Mouse (Mus musculus): Measurements from ENCODE around the gene Ppox. TPM values are rescaled to one million over a fixed set of nuclear protein-coding genes. Genes with fewer than 3 reads are reported as not detected.

The Ppox gene
- polyA plus RNA-seq, 1 experiment from 2014 or later: 59.8 TPM

- 56% methylated on average over 3 of the region's 3 CpGs for WGBS
- no peaks in the 10 kb centered on the region for H3K9me3 ChIP-seq
- peaks cover 7% of the 10 kb centered on the region; the same call in 1 of the 2 replicates for H3K4me1 ChIP-seq
- H3K27ac ChIP-seq: no peak overlapping the region
- H3K27me3 ChIP-seq (ENCODE audit: insufficient read depth, poor library complexity, severe bottlenecking): peaks cover 18% of the 10 kb centered on the region
- DNase-seq (ENCODE audit: low spot score): no peak
- H3K36me3 ChIP-seq: no peaks in the 10 kb centered on the region
- no peak overlapping the region for H3K4me3 ChIP-seq
Measured at GRCm38 (mm10) chr1:171298226-171298625, 17.2 kb upstream of the Ppox start.

GRCm38 (mm10) chr1:171295063-171295402 lies 14.0 kb upstream of the Ppox start:
- Histone ChIP-seq H3K27me3 (ENCODE audit: insufficient read depth, poor library complexity, severe bottlenecking) (peaks cover 18% of the 10 kb centered on the region), H3K27ac (peak overlapping the region; percentile 99), H3K4me3 (peak overlapping the region; percentile 76), H3K9me3 (no peaks in the 10 kb centered on the region), H3K36me3 (peaks cover 14% of the 10 kb centered on the region), H3K4me1 (peaks cover 8% of the 10 kb centered on the region; the same call in 1 of the 2 replicates)
- no peak for DNase-seq (ENCODE audit: low spot score)
- WGBS: 14% methylated on average over 3 of the region's 3 CpGs

- WGBS: 1% methylated on average over 42 of the region's 42 CpGs
- H3K36me3 ChIP-seq: peaks cover 19% of the 10 kb centered on the region
- H3K27me3 ChIP-seq (ENCODE audit: insufficient read depth, poor library complexity, severe bottlenecking): peaks cover 18% of the 10 kb centered on the region
- peak; percentile 92 for DNase-seq (ENCODE audit: low spot score)
- no peaks in the 10 kb centered on the region for H3K9me3 ChIP-seq
- peak within 1 kb of the TSS; percentile 76 for H3K4me3 ChIP-seq
- H3K4me1 ChIP-seq: peaks cover 8% of the 10 kb centered on the region; the same call in 1 of the 2 replicates
- H3K27ac ChIP-seq: peak within 1 kb of the TSS; percentile 99
Measured at GRCm38 (mm10) chr1:171294298-171295062, 13.5 kb upstream of the Ppox start, which contains the start of gene Ufc1. Gene Ufc1 (minus strand): TSS chr1:171295024.

- Histone ChIP-seq H3K9me3 (no peaks in the 10 kb centered on the region), H3K4me1 (peaks cover 8% of the 10 kb centered on the region; the same call in 1 of the 2 replicates), H3K4me3 (peak overlapping the region; percentile 76), H3K27ac (peak overlapping the region; percentile 99), H3K36me3 (peaks cover 25% of the 10 kb centered on the region), H3K27me3 (ENCODE audit: insufficient read depth, poor library complexity, severe bottlenecking) (peaks cover 18% of the 10 kb centered on the region)
- no peak for DNase-seq (ENCODE audit: low spot score)
- 47% methylated on average over 5 of the region's 5 CpGs for WGBS
Measured at GRCm38 (mm10) chr1:171293906-171294297, 12.9 kb upstream of the Ppox start.

GRCm38 (mm10) chr1:171293351-171293750 lies 12.4 kb upstream of the Ppox start:
- peaks cover 8% of the 10 kb centered on the region; the same call in 1 of the 2 replicates for H3K4me1 ChIP-seq
- WGBS: 86% methylated on average over 3 of the region's 3 CpGs
- H3K9me3 ChIP-seq: no peaks in the 10 kb centered on the region
- 0 out of 2 replicates have a peak overlapping the region, but pooled peaks have one; percentile 99 for H3K27ac ChIP-seq
- H3K27me3 ChIP-seq (ENCODE audit: insufficient read depth, poor library complexity, severe bottlenecking): peaks cover 13% of the 10 kb centered on the region
- no peak for DNase-seq (ENCODE audit: low spot score)
- H3K4me3 ChIP-seq: peak overlapping the region; percentile 76
- peaks cover 31% of the 10 kb centered on the region for H3K36me3 ChIP-seq

- no peak for DNase-seq (ENCODE audit: low spot score)
- H3K36me3 ChIP-seq: peaks cover 65% of the 10 kb centered on the region
- H3K4me1 ChIP-seq: peaks cover 27% of the 10 kb centered on the region
- peak overlapping the region; percentile 97 for H3K27ac ChIP-seq
- 69% methylated on average over 4 of the region's 4 CpGs for WGBS
- H3K9me3 ChIP-seq: no peaks in the 10 kb centered on the region
- no peaks in the 10 kb centered on the region for H3K27me3 ChIP-seq (ENCODE audit: insufficient read depth, poor library complexity, severe bottlenecking)
- H3K4me3 ChIP-seq: peak overlapping the region; percentile 86
Measured at GRCm38 (mm10) chr1:171288328-171288727, 7.3 kb upstream of the Ppox start.

- Histone ChIP-seq H3K9me3 (no peaks in the 10 kb centered on the region), H3K36me3 (peaks cover 69% of the 10 kb centered on the region), H3K27me3 (ENCODE audit: insufficient read depth, poor library complexity, severe bottlenecking) (no peaks in the 10 kb centered on the region), H3K27ac (peak within 1 kb of the TSS; percentile 97), H3K4me1 (peaks cover 28% of the 10 kb centered on the region), H3K4me3 (peak within 1 kb of the TSS; percentile 86)
- DNase-seq (ENCODE audit: low spot score): peak; percentile 97
- 1% methylated on average over 49 of the region's 49 CpGs for WGBS
Measured at GRCm38 (mm10) chr1:171287136-171288081, 6.4 kb upstream of the Ppox start, which contains the start of gene Usp21. Gene Usp21 (minus strand): TSS chr1:171287991.

- Histone ChIP-seq H3K36me3 (peaks cover 72% of the 10 kb centered on the region), H3K4me3 (peak overlapping the region; percentile 86; the same call in 1 of the 2 replicates), H3K27me3 (ENCODE audit: insufficient read depth, poor library complexity, severe bottlenecking) (no peaks in the 10 kb centered on the region), H3K4me1 (peaks cover 36% of the 10 kb centered on the region), H3K27ac (peak overlapping the region; percentile 18; the same call in 1 of the 2 replicates), H3K9me3 (no peaks in the 10 kb centered on the region)
- DNase-seq (ENCODE audit: low spot score): no peak
- 87% methylated on average over 19 of the region's 19 CpGs for WGBS
Measured at GRCm38 (mm10) chr1:171286517-171286916, 5.5 kb upstream of the Ppox start.

GRCm38 (mm10) chr1:171285096-171285892 lies 4.3 kb upstream of the Ppox start:
- Histone ChIP-seq H3K4me1 (peaks cover 39% of the 10 kb centered on the region), H3K9me3 (no peaks in the 10 kb centered on the region), H3K36me3 (peaks cover 66% of the 10 kb centered on the region), H3K27me3 (ENCODE audit: insufficient read depth, poor library complexity, severe bottlenecking) (no peaks in the 10 kb centered on the region), H3K27ac (no peak overlapping the region), H3K4me3 (no peak overlapping the region)
- DNase-seq (ENCODE audit: low spot score): peak; percentile 72
- 79% methylated on average over 20 of the region's 20 CpGs for WGBS

- Histone ChIP-seq H3K27me3 (ENCODE audit: insufficient read depth, poor library complexity, severe bottlenecking) (no peaks in the 10 kb centered on the region), H3K4me1 (peaks cover 45% of the 10 kb centered on the region), H3K4me3 (no peak overlapping the region), H3K27ac (no peak overlapping the region), H3K36me3 (peaks cover 59% of the 10 kb centered on the region), H3K9me3 (no peaks in the 10 kb centered on the region)
- WGBS: 92% methylated on average over 15 of the region's 15 CpGs
- no peak for DNase-seq (ENCODE audit: low spot score)
Measured at GRCm38 (mm10) chr1:171284491-171284890, 3.5 kb upstream of the Ppox start.

GRCm38 (mm10) chr1:171283188-171284160 lies 2.5 kb upstream of the Ppox start:
- peak; percentile 74 for DNase-seq (ENCODE audit: low spot score)
- no peak overlapping the region for H3K27ac ChIP-seq
- H3K27me3 ChIP-seq (ENCODE audit: insufficient read depth, poor library complexity, severe bottlenecking): no peaks in the 10 kb centered on the region
- 93% methylated on average over 18 of the region's 18 CpGs for WGBS
- no peaks in the 10 kb centered on the region for H3K9me3 ChIP-seq
- H3K36me3 ChIP-seq: peaks cover 55% of the 10 kb centered on the region
- peaks cover 45% of the 10 kb centered on the region for H3K4me1 ChIP-seq
- no peak overlapping the region for H3K4me3 ChIP-seq

Data from heart, embryonic 10.5 days (tissue).